Mouse (Mus musculus) liver, embryonic 15.5 days (tissue): ENCODE results near the gene Ddb2. TPM values are rescaled to one million over a fixed set of nuclear protein-coding genes. Genes with fewer than 3 reads are reported as not detected.
A peak's percentile ranks its signal among the peaks of the same experiment; 100 is the strongest.

Source experiments
- ATAC-seq: fragments of 200-750 bp; cut with Nextera tagmentation; 2 replicates; pipeline ENCODE4 v1.8.0; 2017; ENCODE audit warnings: moderate number of reproducible peaks, mild to moderate bottlenecking, moderate library complexity; ENCODE audit not compliant: insufficient read depth
- H3K27ac ChIP-seq: fragments of 300-500 bp; sonication (generic); replicated peaks from 2 replicates; pipeline ENCODE4 v1.5.1; 2015; ENCODE audit warnings: mild to moderate bottlenecking, inconsistent platforms
- H3K27me3 ChIP-seq: fragments of 300-500 bp; sonication (generic); 2 replicates; pipeline ENCODE4 v1.6.1; 2015; ENCODE audit warnings: mild to moderate bottlenecking, inconsistent platforms
- H3K36me3 ChIP-seq: fragments of 300-500 bp; sonication (generic); replicated peaks from 2 replicates; pipeline ENCODE4 v1.6.1; 2015; ENCODE audit warnings: moderate library complexity, mild to moderate bottlenecking, inconsistent platforms
- H3K4me1 ChIP-seq: fragments of 300-500 bp; sonication (generic); replicated peaks from 2 replicates; pipeline ENCODE4 v1.6.1; 2015; ENCODE audit warnings: inconsistent platforms
- H3K4me2 ChIP-seq: fragments of 300-500 bp; sonication (generic); 2 replicates; pipeline ENCODE4 v1.6.1; 2015; ENCODE audit warnings: moderate library complexity, mild to moderate bottlenecking, inconsistent platforms
- H3K4me3 ChIP-seq: fragments of 300-500 bp; sonication (generic); replicated peaks from 2 replicates; pipeline ENCODE4 v1.5.1; 2015; ENCODE audit warnings: mild to moderate bottlenecking, inconsistent platforms
- H3K9ac ChIP-seq: fragments of 300-500 bp; sonication (generic); 2 replicates; pipeline ENCODE4 v1.6.1; 2015; ENCODE audit warnings: moderate library complexity, mild to moderate bottlenecking, inconsistent platforms
- H3K9me3 ChIP-seq: fragments of 300-500 bp; sonication (generic); replicated peaks from 2 replicates; pipeline ENCODE4 v1.6.1; 2016; ENCODE audit warnings: inconsistent platforms
- WGBS: fragments of 180-500 bp; shearing (Covaris S2); methylation state at CpG from one replicate; pipeline ENCODE4 v1.1.7; 2015; ENCODE audit warnings: mixed read lengths; ENCODE audit not compliant: insufficient replicate concordance; 5-methylcytosine and 5-hydroxymethylcytosine counted together
- polyA plus RNA-seq: library from polyadenylated mRNA; unstranded; fragments of >200 nt; fragmentation: Nextera tagmentation; extraction: Ambion mirVana; gene quantifications from 2 replicates; pipeline ENCODE4 v1.2.1, GENCODE M21; 2015

Ddb2 gene
- polyA plus RNA-seq, 1 experiment from 2014 or later: 6.1 TPM

GRCm38 (mm10) chr2:91183711-91184405, 52.9 kb downstream of the Ddb2 start, which contains the start of gene Madd:
Gene Madd, minus strand, starts transcription at chr2:91183837.
- peaks cover 29% of the 10 kb centered on the region for H3K4me1 ChIP-seq
- no peaks in the 10 kb centered on the region for H3K36me3 ChIP-seq
- 25% methylated on average over 15 of the region's 15 CpGs for WGBS
- no peaks in the 10 kb centered on the region for H3K9me3 ChIP-seq
- peak; percentile 38 for ATAC-seq
- peak within 1 kb of the TSS; percentile 82 for H3K9ac ChIP-seq
- peak within 1 kb of the TSS; percentile 88 for H3K27ac ChIP-seq
- peak within 1 kb of the TSS; percentile 99 for H3K4me2 ChIP-seq
- peak within 1 kb of the TSS; percentile 87 for H3K4me3 ChIP-seq
- peaks cover 6% of the 10 kb centered on the region; the same call in 1 of the 2 replicates for H3K27me3 ChIP-seq

- H3K36me3 ChIP-seq: 0 out of 2 replicates have a peak, but pooled peaks cover under 1% of the 10 kb centered on the region
Measured at GRCm38 (mm10) chr2:91183148-91183513, 53.7 kb downstream of the Ddb2 start.

GRCm38 (mm10) chr2:91182405-91183147, 54.2 kb downstream of the Ddb2 start:
- ATAC-seq: peak; percentile 92
- Histone ChIP-seq H3K27me3 (peaks cover 6% of the 10 kb centered on the region; the same call in 1 of the 2 replicates), H3K4me2 (peak overlapping the region; percentile 99), H3K9ac (peak overlapping the region; percentile 82), H3K4me1 (peaks cover 29% of the 10 kb centered on the region), H3K4me3 (peak overlapping the region; percentile 87), H3K9me3 (no peaks in the 10 kb centered on the region), H3K27ac (peak overlapping the region; percentile 88), H3K36me3 (peaks cover 6% of the 10 kb centered on the region; the same call in 1 of the 2 replicates)
- under 1% methylated on average over 80 of the region's 81 CpGs for WGBS

More at GRCm38 (mm10) chr2:91183148-91183513, 53.7 kb downstream of the Ddb2 start:
- H3K9ac ChIP-seq: peak overlapping the region; percentile 82
- peak overlapping the region; percentile 87 for H3K4me3 ChIP-seq
- peak overlapping the region; percentile 99 for H3K4me2 ChIP-seq
- H3K9me3 ChIP-seq: no peaks in the 10 kb centered on the region
- peaks cover 29% of the 10 kb centered on the region for H3K4me1 ChIP-seq
- H3K27me3 ChIP-seq: peaks cover 6% of the 10 kb centered on the region; the same call in 1 of the 2 replicates
- H3K27ac ChIP-seq: peak overlapping the region; percentile 88
- ATAC-seq: peak; percentile 96
- WGBS: 0% methylated on average over 9 of the region's 9 CpGs

GRCm38 (mm10) chr2:91182016-91182404, 54.8 kb downstream of the Ddb2 start:
- Histone ChIP-seq H3K9ac (peak overlapping the region; percentile 82), H3K9me3 (no peaks in the 10 kb centered on the region), H3K4me3 (peak overlapping the region; percentile 87), H3K27me3 (peaks cover 6% of the 10 kb centered on the region; the same call in 1 of the 2 replicates), H3K4me2 (peak overlapping the region; percentile 99), H3K36me3 (peaks cover 7% of the 10 kb centered on the region; the same call in 1 of the 2 replicates), H3K4me1 (peaks cover 29% of the 10 kb centered on the region), H3K27ac (no peak overlapping the region)
- ATAC-seq: no peak
- WGBS: 5% methylated on average over 8 of the region's 8 CpGs

- H3K27me3 ChIP-seq: peaks cover 6% of the 10 kb centered on the region; the same call in 1 of the 2 replicates
- H3K9ac ChIP-seq: no peak overlapping the region
- no peak overlapping the region for H3K4me2 ChIP-seq
- WGBS: 59% methylated on average over 5 of the region's 5 CpGs
- H3K9me3 ChIP-seq: no peaks in the 10 kb centered on the region
- H3K4me1 ChIP-seq: peaks cover 29% of the 10 kb centered on the region
- ATAC-seq: no peak
- H3K36me3 ChIP-seq: peaks cover 19% of the 10 kb centered on the region
- no peak overlapping the region for H3K27ac ChIP-seq
- H3K4me3 ChIP-seq: no peak overlapping the region
Measured at GRCm38 (mm10) chr2:91180706-91181105, 56.1 kb downstream of the Ddb2 start.

- 71% methylated on average over 4 of the region's 4 CpGs for WGBS
- H3K27me3 ChIP-seq: peaks cover 6% of the 10 kb centered on the region; the same call in 1 of the 2 replicates
- H3K4me1 ChIP-seq: peaks cover 29% of the 10 kb centered on the region
- no peak overlapping the region for H3K9ac ChIP-seq
- H3K4me2 ChIP-seq: no peak overlapping the region
- H3K9me3 ChIP-seq: no peaks in the 10 kb centered on the region
- no peak for ATAC-seq
- H3K36me3 ChIP-seq: peaks cover 23% of the 10 kb centered on the region
- H3K27ac ChIP-seq: no peak overlapping the region
- no peak overlapping the region for H3K4me3 ChIP-seq
Measured at GRCm38 (mm10) chr2:91179825-91180224, 57.0 kb downstream of the Ddb2 start.

GRCm38 (mm10) chr2:91176234-91176633, 60.5 kb downstream of the Ddb2 start:
- no peaks in the 10 kb centered on the region for H3K9me3 ChIP-seq
- no peak overlapping the region for H3K27ac ChIP-seq
- H3K27me3 ChIP-seq: no peaks in the 10 kb centered on the region
- ATAC-seq: no peak
- H3K4me1 ChIP-seq: no peaks in the 10 kb centered on the region
- 73% methylated on average over 6 of the region's 6 CpGs for WGBS
- H3K4me2 ChIP-seq: no peak overlapping the region
- H3K36me3 ChIP-seq: peaks cover 34% of the 10 kb centered on the region
- no peak overlapping the region for H3K4me3 ChIP-seq
- H3K9ac ChIP-seq: no peak overlapping the region

GRCm38 (mm10) chr2:91175490-91175889, 61.3 kb downstream of the Ddb2 start:
- WGBS: 77% methylated on average over 4 of the region's 4 CpGs
- no peak for ATAC-seq
- no peaks in the 10 kb centered on the region for H3K4me1 ChIP-seq
- no peaks in the 10 kb centered on the region for H3K27me3 ChIP-seq
- peaks cover 37% of the 10 kb centered on the region for H3K36me3 ChIP-seq
- no peak overlapping the region for H3K4me2 ChIP-seq
- H3K9me3 ChIP-seq: no peaks in the 10 kb centered on the region
- no peak overlapping the region for H3K4me3 ChIP-seq
- no peak overlapping the region for H3K9ac ChIP-seq
- no peak overlapping the region for H3K27ac ChIP-seq

- no peaks in the 10 kb centered on the region for H3K27me3 ChIP-seq
- no peak overlapping the region for H3K4me3 ChIP-seq
- no peaks in the 10 kb centered on the region for H3K9me3 ChIP-seq
- H3K4me2 ChIP-seq: no peak overlapping the region
- H3K27ac ChIP-seq: no peak overlapping the region
- H3K4me1 ChIP-seq: peaks cover 7% of the 10 kb centered on the region
- 82% methylated on average over 25 of the region's 25 CpGs for WGBS
- H3K9ac ChIP-seq: no peak overlapping the region
- peaks cover 43% of the 10 kb centered on the region for H3K36me3 ChIP-seq
- no peak for ATAC-seq
Measured at GRCm38 (mm10) chr2:91169587-91170322, 67.0 kb downstream of the Ddb2 start.

- Histone ChIP-seq H3K4me3 (no peak overlapping the region), H3K9ac (no peak overlapping the region), H3K4me2 (no peak overlapping the region), H3K9me3 (no peaks in the 10 kb centered on the region), H3K36me3 (peaks cover 57% of the 10 kb centered on the region), H3K27me3 (no peaks in the 10 kb centered on the region), H3K27ac (no peak overlapping the region), H3K4me1 (peaks cover 26% of the 10 kb centered on the region)
- WGBS: 69% methylated on average over 4 of the region's 4 CpGs
- ATAC-seq: no peak
Measured at GRCm38 (mm10) chr2:91167629-91168028, 69.2 kb downstream of the Ddb2 start.
